Mouse (Mus musculus): ENCODE results near the gene Polr2a.

- TF ChIP-seq TCF12 (IDR thresholded peaks at IDR 0.05; ENCODE audit: insufficient read depth, poor library complexity, severe bottlenecking), result no peak
- TF ChIP-seq POLR2A (IDR thresholded peaks at IDR 0.05; ENCODE audit: insufficient read length, low read depth), result no peak
- TF ChIP-seq E2F4 (IDR thresholded peaks at IDR 0.05; ENCODE audit: insufficient read depth), result no peak
- no peak for TF ChIP-seq MYOG (IDR thresholded peaks at IDR 0.05; ENCODE audit: control insufficient read depth in 1 of 3, insufficient read depth in 1 of 3, insufficient read length in 2 of 3, low read depth in 2 of 3)
- TF ChIP-seq USF1 (IDR thresholded peaks at IDR 0.05; ENCODE audit: low read depth), result no peak
- TF ChIP-seq POLR2AphosphoS2 (IDR thresholded peaks at IDR 0.05; ENCODE audit: insufficient read length, low read depth), result no peak
These were observed 48.0 kb downstream of the Polr2a start for GRCm38 (mm10) chr11:69710470-69710869.
